In genomic region chr14:54253741-54254291, GRCm38 (mm10) we compare ENCODE assay signal across 8 mouse cellular contexts. TPM values are rescaled to one million over a fixed set of nuclear protein-coding genes. Genes with fewer than 3 reads are reported as not detected.
A peak's percentile ranks its signal among the peaks of the same experiment; 100 is the strongest.
DNase-seq lines count a peak whose midpoint lies in the region; ATAC-seq lines count a peak whose summit lies in the region.

TSS of gene Dad1 (minus strand) at chr14:54254104.
TSS of gene Abhd4 (plus strand) at chr14:54254188.

- H3K9ac ChIP-seq in hindbrain, embryonic 14.5 days: peak within 1 kb of the TSS; percentile 85

- no peaks in the 10 kb centered on the region for H3K9me3 ChIP-seq in hindbrain, embryonic 14.5 days (ENCODE audit: control insufficient read depth, low read length)

- H3K27ac ChIP-seq in hindbrain, embryonic 14.5 days: peak within 1 kb of the TSS; percentile 86

- ATAC-seq in hindbrain, embryonic 14.5 days (ENCODE audit: low FRiP score): peak; percentile 100

- peak within 1 kb of the TSS; percentile 72 for H3K4me3 ChIP-seq in hindbrain, embryonic 14.5 days (replicated peaks; ENCODE audit: low read length)

- peaks cover 48% of the 10 kb centered on the region for H3K4me1 ChIP-seq in hindbrain, embryonic 14.5 days (replicated peaks; ENCODE audit: control insufficient read depth, insufficient read depth, low read length)

- peak within 1 kb of the TSS; percentile 79 for H3K4me2 ChIP-seq in hindbrain, embryonic 14.5 days (replicated peaks)

- H3K36me3 ChIP-seq in hindbrain, embryonic 14.5 days (replicated peaks; ENCODE audit: control insufficient read depth, insufficient read depth): 0 out of 2 replicates have a peak, but pooled peaks cover 4% of the 10 kb centered on the region

- under 1% methylated on average over 39 of the region's 39 CpGs for WGBS in hindbrain, embryonic 14.5 days

- peak; percentile 99 for DNase-seq in R1 (ENCODE audit: low read depth, low spot score)
- DNase-seq in cerebellum, postnatal 25 days: peak; percentile 98 to 99
- DNase-seq in frontal cortex, postnatal 25 days (ENCODE audit: low spot score in 2 of 2): peak; percentile 92 to 95
- peak; percentile 98 for DNase-seq in hindbrain, embryonic 14.5 days (ENCODE audit: low spot score)
- peak; percentile 97 for DNase-seq in layer of hippocampus, postnatal 36 days
- peak; percentile 98 for DNase-seq in lung, postnatal 36 days
- peak; percentile 99 for DNase-seq in retina, postnatal 1 day
- DNase-seq in urinary bladder, adult 18-20 months (ENCODE audit: low spot score in 2 of 2): peak; percentile 96 to 98

- no peaks in the 10 kb centered on the region for H3K27me3 ChIP-seq in hindbrain, embryonic 14.5 days (ENCODE audit: control insufficient read depth, insufficient read depth, low read length)

RNA-seq across cellular contexts. Expression of gene Dad1, which starts in this region (rescaled TPM):
- 365 and 386 TPM in 2 replicates for polyA plus RNA-seq in hindbrain, embryonic 14.5 days (2014; fragmentation: Nextera tagmentation; extraction: Ambion mirVana)
- 100 to 1,000 TPM; 123 to 131 TPM for total RNA-seq in layer of hippocampus, postnatal 36 days (2021)

RNA-seq across cellular contexts. Expression of gene Abhd4, which starts in this region (rescaled TPM):
- 64.5 and 65.4 TPM in 2 replicates for polyA plus RNA-seq in hindbrain, embryonic 14.5 days (2014; fragmentation: Nextera tagmentation; extraction: Ambion mirVana)
- 10 to 100 TPM; 55.7 to 56.6 TPM for total RNA-seq in layer of hippocampus, postnatal 36 days (2021)

Comparison
In these comparisons a context has a peak if more than half of its experiments do, and no peak if none do; other contexts are left out.
1. Peak in every context shown above with its lines: DNase-seq, ATAC-seq, H3K4me3 ChIP-seq and H3K27ac ChIP-seq.